Mouse (Mus musculus) small intestine, adult 2 months (tissue): ENCODE measurements around the gene Syt3. TPM values are rescaled to one million over a fixed set of nuclear protein-coding genes. Genes with fewer than 3 reads are reported as not detected.

Experiments
- H3K27ac ChIP-seq: fragments of 200-500 bp; 2 replicates; pipeline ENCODE4 v1.5.1; 2012; ENCODE audit warnings: low read depth, low read length, control low read depth, inconsistent platforms; ENCODE audit not compliant: insufficient read depth
- H3K27me3 ChIP-seq: fragments of 200-500 bp; 2 replicates; pipeline ENCODE4 v1.6.1; 2012; ENCODE audit warnings: mild to moderate bottlenecking, moderate library complexity, low read length, inconsistent platforms; ENCODE audit not compliant: control insufficient read depth, insufficient read depth
- H3K36me3 ChIP-seq: fragments of 200-500 bp; 2 replicates; pipeline ENCODE4 v1.6.1; 2012; ENCODE audit warnings: mild to moderate bottlenecking, low read length, control low read depth, inconsistent platforms; ENCODE audit not compliant: control insufficient read depth, insufficient read depth
- H3K4me1 ChIP-seq: fragments of 200-500 bp; 2 replicates; pipeline ENCODE4 v1.6.1; 2012; ENCODE audit warnings: low read length, inconsistent platforms, mixed read lengths; ENCODE audit not compliant: control insufficient read depth, insufficient read depth, insufficient read length
- H3K4me3 ChIP-seq: fragments of 200-500 bp; 2 replicates; pipeline ENCODE4 v1.5.1; 2012; ENCODE audit warnings: low read depth, mild to moderate bottlenecking, control low read depth, inconsistent platforms, low read length, moderate library complexity
- CTCF ChIP-seq: fragments of 200-500 bp; IDR thresholded peaks from 2 replicates; pipeline ENCODE4 v1.5.1; 2012; ENCODE audit warnings: low read depth, mild to moderate bottlenecking, control low read depth, inconsistent platforms, low read length, moderate library complexity, mixed read lengths; ENCODE audit not compliant: insufficient replicate concordance, insufficient read length; ENCODE audit errors: extremely low read depth
- POLR2A ChIP-seq: fragments of 200-500 bp; IDR thresholded peaks from 2 replicates; pipeline ENCODE4 v1.6.1; 2012; ENCODE audit warnings: low read depth, mild to moderate bottlenecking, control low read depth, inconsistent platforms, low read length, moderate library complexity
- WGBS: fragments of 180-500 bp; shearing (Covaris S2); methylation state at CpG from one replicate; pipeline ENCODE4 v1.1.7; 2018; 5-methylcytosine and 5-hydroxymethylcytosine counted together
- polyA plus RNA-seq: library from polyadenylated mRNA; depleted of rRNA; stranded (reverse); fragments of >200 nt; gene quantifications from 2 replicates; pipeline ENCODE4 v1.2.3, GENCODE M21; 2012

Gene Syt3
- polyA plus RNA-seq, 1 experiment, result 1.1 TPM

DNA sequence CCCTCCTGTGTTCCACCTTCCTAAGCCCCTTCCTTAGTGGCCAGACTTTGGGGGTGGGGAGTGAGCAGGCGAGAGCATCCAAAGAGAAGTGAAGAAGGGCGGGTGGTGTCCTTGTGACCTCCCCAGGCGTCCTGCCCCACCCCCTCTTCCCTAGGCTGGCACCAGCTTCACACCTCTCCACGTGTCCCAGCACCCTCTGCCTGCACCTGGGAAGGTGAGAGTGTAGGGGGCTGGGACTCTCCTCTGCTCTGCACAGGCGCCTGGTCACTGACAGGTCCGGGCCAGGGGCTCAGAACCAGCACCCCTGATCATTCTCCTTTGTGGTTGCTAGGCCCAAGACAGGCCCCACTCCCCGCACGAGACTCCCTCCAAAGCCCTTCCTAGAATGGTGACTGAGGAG is 43.8 kb downstream of the Syt3 start:
- Histone ChIP-seq H3K4me1 (no peaks in the 10 kb centered on the region), H3K27ac (no peak overlapping the region), H3K4me3 (no peak overlapping the region), H3K27me3 (peaks cover 31% of the 10 kb centered on the region), H3K36me3 (no peaks in the 10 kb centered on the region)
- TF ChIP-seq CTCF (no peak), POLR2A (no peak)
- 18% methylated on average over 8 of the region's 8 CpGs for WGBS

DNA sequence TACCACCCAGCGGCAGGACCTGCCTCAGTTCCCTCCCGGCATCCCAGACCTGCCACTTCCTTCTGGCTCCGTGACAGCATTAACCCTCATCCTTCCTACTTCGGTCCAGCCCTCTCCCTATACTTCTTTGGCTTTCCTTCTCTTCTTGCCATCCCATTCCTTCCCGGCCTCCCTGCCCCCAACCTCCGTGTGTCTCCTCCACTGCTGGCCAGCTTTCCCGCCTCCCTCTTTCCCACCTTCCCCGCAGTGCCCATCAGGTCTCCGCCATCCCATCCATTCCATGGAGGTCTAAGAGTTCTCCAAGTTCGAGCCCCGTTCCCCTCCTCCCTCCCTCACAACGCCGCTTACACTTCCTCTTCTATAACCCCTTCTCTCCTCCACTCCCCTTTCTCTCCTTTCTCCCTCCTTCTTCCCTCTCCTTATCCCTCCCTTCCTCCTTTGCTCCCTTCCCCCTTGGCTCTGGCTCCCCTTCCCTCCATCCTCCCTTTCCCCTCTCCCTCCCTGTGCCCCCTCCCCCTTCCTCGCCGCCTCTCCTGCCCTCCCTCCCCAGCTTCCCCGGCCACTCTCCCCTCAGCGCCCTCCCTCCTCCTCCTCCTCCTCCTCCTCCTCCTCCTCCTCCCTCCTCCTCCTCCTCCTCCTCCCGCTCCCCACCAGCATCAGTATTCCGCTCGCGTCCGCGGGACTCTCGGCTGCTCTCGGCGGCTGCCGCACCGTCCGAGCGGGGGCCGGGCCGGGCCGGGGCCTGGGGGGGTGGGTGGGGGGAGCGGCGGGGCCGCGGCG is 44.5 kb downstream of the Syt3 start:
- TF ChIP-seq CTCF (no peak), POLR2A (no peak)
- H3K36me3 ChIP-seq, result no peaks in the 10 kb centered on the region
- H3K4me1 ChIP-seq, result no peaks in the 10 kb centered on the region
- peaks cover 32% of the 10 kb centered on the region for H3K27me3 ChIP-seq
- no peak overlapping the region for H3K4me3 ChIP-seq
- 7% methylated on average over 17 of the region's 38 CpGs for WGBS
- H3K27ac ChIP-seq, result no peak overlapping the region

DNA sequence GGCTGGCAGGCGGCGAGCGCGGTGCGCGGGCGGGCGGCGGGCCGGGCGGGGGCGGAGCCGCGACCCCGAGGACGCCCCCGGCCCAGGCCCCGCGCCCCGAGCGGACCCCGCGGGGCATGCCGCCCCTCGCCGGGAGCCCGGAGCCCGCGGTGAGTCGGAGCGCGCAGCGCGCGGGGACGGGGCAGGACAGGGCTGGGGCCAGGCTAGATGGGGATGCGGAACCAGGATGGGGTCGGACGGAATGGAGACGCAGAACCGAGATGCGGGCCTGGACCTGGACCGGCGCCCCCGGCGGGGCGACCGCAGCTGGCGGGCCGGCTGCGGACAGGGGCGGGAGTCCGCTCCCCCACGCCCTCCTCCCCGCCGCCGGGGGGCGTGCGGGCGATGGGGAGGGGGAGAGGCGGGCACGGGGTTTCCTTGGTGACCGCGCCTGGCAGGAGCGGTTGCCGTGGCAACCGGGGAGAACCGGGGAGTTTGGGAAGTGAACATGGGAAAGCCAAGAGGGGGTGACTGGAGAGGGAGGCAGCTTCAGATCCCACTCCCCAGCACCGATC is 45.1 kb downstream of the Syt3 start, which contains the start of gene Lrrc4b:
Gene Lrrc4b (plus strand): TSS at position 51 of the 554 bp plus-strand sequence.
- Histone ChIP-seq H3K27me3 (peaks cover 34% of the 10 kb centered on the region), H3K4me1 (no peaks in the 10 kb centered on the region), H3K36me3 (no peaks in the 10 kb centered on the region), H3K27ac (no peak within 1 kb of the TSS), H3K4me3 (0 out of 2 replicates have a peak within 1 kb of the TSS, but pooled peaks have one; percentile 3)
- no peak for TF ChIP-seq POLR2A
- TF ChIP-seq CTCF, result no peak
- WGBS, result 2% methylated on average over 51 of the region's 69 CpGs

DNA sequence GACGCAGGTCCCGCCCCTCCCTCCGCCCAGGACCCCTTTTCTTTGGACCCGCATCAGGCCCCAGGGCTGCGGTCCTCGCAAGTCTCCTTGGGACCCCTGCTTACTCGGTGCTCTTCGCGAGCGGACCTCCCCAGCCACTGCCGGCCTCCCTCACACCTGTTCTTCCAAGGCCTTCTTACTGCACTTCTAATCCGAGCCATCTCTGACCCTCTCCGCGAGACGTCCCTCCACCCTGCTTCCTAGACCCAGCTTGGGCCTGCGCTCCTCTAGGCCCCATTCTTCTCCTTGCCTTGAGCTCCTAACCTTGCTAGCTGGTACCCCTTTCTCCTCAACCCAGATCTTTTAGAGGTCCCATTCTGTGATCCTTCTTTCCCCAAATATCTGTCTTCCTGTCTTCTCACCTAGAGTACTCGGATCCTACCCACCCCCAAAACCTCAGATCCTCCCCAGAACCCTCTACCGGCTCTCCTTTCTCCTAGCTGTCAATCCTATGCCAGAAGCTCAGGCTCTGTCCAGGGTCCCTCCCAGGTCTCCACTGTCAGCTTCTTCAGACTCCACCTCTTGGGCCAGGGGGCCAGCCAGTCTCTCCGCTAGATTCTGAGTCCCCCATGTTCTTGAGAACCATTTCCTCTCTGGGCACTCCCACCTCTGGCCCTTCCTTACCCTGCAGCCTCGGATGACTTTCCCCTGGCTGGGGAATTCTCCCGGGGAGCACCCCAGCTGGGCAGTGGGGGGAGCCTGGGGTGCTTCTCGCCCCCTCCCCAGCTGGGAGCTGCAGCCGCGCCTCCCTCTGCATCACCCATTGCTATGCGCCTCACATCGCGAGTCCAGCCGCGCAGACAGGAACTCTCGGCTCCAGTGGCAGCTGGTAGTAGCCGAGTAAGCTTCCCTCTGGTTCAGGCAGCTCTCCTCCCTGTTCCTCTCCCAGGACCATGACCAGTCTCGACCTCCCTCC is 45.9 kb downstream of the Syt3 start:
- H3K27me3 ChIP-seq, result peaks cover 34% of the 10 kb centered on the region
- H3K4me1 ChIP-seq, result no peaks in the 10 kb centered on the region
- no peaks in the 10 kb centered on the region for H3K36me3 ChIP-seq
- H3K4me3 ChIP-seq, result no peak overlapping the region
- no peak overlapping the region for H3K27ac ChIP-seq
- WGBS, result 6% methylated on average over 30 of the region's 32 CpGs
- TF ChIP-seq CTCF (no peak), POLR2A (no peak)

DNA sequence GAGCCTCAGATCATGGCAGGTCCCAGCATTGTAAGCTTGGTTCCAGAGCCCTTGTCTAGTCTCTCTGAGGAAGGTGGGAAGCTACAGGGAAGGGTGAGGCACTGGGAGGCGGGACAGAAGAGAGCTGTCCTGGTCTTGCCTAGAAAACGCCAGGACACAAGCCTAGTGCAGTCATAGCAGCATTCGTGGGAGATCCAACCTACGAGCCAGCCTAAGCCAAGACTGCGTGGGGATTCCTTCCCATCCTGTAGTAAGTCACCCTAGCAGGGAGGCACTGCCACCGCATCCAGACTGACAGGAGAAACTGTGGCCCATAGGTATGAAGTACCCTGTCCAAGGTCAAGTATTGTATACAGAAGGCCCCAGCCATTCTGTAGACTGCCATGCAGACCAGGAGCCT is 48.6 kb downstream of the Syt3 start:
- TF ChIP-seq CTCF, result no peak
- no peak for TF ChIP-seq POLR2A
- Histone ChIP-seq H3K4me3 (no peak overlapping the region), H3K27ac (no peak overlapping the region), H3K36me3 (no peaks in the 10 kb centered on the region), H3K4me1 (no peaks in the 10 kb centered on the region), H3K27me3 (peaks cover 27% of the 10 kb centered on the region)
- 70% methylated on average over 6 of the region's 6 CpGs for WGBS

DNA sequence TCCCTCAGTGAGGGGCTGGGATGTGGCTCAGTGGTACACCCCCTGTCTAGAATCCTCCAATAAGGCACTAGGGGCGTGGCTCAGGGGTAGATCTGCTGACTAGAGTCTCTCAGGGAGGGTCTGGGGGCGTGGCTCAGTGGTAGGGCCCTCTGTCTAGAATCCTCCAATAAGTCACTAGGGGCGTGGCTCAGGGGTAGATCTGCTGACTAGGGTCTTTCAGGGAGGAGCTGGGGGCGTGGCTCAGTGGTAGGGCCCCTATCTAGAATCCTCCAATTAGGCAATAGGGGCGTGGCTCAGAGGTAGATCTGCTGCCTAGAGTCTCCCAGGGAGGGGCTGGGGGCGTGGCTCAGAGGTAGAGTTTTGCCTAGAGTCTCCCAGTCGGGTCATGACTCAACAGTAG is 49.5 kb downstream of the Syt3 start:
- Histone ChIP-seq H3K4me1 (no peaks in the 10 kb centered on the region), H3K4me3 (no peak overlapping the region), H3K36me3 (no peaks in the 10 kb centered on the region), H3K27ac (no peak overlapping the region), H3K27me3 (peaks cover 21% of the 10 kb centered on the region)
- no peak for TF ChIP-seq CTCF
- WGBS, result 7% methylated on average over 7 of the region's 7 CpGs

DNA sequence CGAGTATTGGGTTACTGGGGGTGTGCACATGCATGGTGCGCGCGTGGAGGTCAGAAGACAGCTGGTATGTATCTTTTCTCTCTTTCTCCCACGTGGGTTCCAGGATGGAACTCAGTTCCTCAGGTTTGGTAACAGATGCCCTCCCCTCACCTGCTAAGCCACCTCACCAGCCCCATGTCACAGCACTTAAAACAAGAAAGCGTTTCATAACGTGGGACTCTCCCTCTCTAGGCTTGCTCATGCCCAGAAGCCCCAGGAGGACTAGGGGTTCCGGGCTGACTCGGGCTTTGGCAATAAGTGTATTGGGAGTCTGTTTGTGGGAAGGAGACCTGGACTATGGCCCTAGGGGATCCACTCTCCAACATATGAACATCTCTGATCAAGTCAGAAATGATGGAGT is 50.2 kb downstream of the Syt3 start:
- 66% methylated on average over 9 of the region's 9 CpGs for WGBS
- Histone ChIP-seq H3K4me3 (no peak overlapping the region), H3K4me1 (no peaks in the 10 kb centered on the region), H3K27me3 (peaks cover 16% of the 10 kb centered on the region), H3K36me3 (no peaks in the 10 kb centered on the region), H3K27ac (no peak overlapping the region)
- TF ChIP-seq CTCF, result no peak
- TF ChIP-seq POLR2A, result no peak
